Mouse (Mus musculus) thymus, postnatal 25 days (tissue): ENCODE results near the gene Erc2.

Experiments
- DNase-seq: peaks from one replicate; pipeline ENCODE4 v3.0.0; 2022

The Erc2 gene

DNA sequence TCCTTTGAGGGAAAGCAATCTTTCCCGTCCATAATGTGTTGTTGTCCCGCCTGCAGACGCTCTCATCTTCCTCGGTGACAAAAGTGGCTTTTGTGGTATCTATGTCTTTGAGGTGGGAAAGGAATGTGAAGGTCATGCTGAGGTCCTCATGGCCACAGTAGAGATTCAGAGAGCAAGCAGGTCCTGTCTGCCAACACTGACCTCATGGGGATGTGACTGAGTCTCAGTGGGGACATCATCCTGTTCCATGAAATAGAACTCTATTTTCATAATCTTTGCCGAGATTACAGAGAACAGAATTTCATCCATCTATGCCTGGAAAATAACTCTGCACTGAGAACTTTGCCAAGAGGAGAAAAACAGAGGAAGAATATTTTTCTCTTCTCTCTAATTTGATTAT lies 324.0 kb downstream of the Erc2 start:
- DNase-seq = no peak

GRCm38 (mm10) chr14:27948391-27948790 lies 326.2 kb downstream of the Erc2 start:
- DNase-seq = no peak

GRCm38 (mm10) chr14:27953814-27954213 lies 331.6 kb downstream of the Erc2 start:
- no peak for DNase-seq

GRCm38 (mm10) chr14:27956801-27957200 lies 334.6 kb downstream of the Erc2 start:
- no peak for DNase-seq

GRCm38 (mm10) chr14:27973701-27974100 lies 351.5 kb downstream of the Erc2 start:
- no peak for DNase-seq

GRCm38 (mm10) chr14:27975661-27976060 lies 353.4 kb downstream of the Erc2 start:
- no peak for DNase-seq

DNA sequence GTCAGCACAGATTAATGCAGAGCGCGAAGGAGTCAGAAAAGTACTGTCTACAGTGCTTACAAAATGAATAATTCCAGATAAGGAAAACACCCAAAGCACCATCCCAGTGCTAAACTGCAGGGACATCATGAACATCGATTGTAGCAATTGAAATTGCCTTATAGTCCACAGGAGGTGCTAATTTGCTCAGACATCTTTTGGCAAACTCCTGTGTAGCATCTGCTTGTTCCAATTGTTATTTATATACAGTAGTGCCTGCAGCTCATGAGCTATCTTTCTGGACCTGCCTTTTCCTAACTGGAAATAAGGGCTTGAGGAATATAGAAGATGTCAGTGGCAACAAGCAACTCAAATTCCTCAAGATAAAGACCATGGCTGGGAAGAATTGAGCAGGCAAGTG lies 362.5 kb downstream of the Erc2 start:
- DNase-seq = no peak

GRCm38 (mm10) chr14:27985201-27985600 lies 363.0 kb downstream of the Erc2 start:
- no peak for DNase-seq

DNA sequence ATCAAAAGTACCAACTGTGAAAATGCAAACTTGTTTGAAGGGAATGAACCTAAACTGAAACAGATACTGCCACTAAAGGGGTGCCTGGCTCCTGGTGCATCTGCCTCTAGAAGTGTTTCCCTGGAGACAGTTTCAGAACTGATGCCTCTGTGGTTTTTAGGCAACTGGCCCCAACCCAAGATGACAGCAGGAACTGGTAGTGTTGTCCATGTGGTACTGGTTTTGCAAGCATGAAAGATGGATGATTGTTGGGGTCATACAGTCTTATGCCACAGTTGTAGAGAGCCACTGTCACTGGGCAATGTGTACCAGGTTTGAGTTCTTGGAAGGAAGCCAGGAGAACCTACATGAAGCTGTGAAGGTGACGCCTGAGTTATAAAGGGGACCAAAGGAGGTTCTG lies 365.2 kb downstream of the Erc2 start:
- DNase-seq = no peak

DNA sequence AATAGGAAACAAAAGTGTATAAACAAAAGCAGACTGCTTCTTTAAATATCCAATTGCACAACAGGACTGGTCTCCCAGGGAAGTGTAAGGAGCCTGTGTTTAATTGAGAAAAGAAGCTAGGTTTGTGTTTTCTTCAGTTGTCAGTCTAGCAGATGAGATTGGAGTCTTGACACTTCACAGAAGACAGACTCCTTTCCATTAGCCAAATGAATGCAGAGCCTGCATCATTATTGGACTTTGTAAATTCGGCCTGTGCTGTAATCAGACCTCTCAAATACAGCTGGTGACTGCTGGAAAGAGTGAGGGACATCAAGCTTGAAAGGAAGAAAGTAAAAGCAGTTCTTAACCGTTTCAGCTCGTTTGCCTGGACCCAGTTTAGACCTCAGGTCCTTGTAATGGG lies 376.3 kb downstream of the Erc2 start:
- no peak for DNase-seq

DNA sequence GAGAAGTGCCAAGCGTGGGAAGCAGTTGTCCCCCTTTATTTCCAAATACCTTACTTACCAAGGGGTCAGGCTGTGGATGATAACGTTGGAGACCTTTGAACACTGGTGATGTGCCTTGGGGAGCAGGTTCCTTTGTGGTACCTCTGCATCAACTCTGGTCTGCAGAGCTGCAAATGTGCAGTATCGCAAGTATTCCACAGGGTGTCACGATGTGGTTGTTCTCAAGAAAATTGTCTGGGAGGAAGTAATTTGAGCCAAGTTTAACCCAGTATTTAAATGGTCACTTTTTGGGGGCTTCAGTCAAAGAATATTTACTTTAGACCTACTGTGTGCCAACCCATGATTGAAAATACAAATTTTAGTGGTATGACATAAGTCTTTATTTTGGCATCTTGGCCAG lies 381.8 kb downstream of the Erc2 start:
- DNase-seq = no peak

- DNase-seq = no peak
Measured at GRCm38 (mm10) chr14:28010536-28011280, 388.5 kb downstream of the Erc2 start.

DNA sequence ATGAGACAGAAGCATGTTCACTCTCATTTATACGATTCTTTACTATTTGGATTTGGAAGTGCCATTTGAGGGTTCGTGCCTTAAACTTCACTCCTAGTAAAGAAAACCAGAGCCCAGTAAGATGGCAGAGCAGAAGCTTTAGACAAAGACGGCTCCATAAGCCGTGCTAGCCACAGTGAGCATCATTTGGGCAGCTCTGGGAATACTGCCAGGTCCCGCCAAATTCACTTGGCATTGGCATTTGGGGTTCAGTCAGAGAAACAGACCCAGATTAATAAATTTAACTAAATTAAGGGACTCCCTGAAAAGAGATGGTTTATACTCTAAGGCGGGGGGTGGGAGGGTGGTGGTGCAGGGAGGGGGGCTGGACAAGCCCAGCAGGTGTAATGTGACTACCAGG lies 401.0 kb downstream of the Erc2 start:
- no peak for DNase-seq

GRCm38 (mm10) chr14:28030870-28031269 lies 408.6 kb downstream of the Erc2 start:
- no peak for DNase-seq

GRCm38 (mm10) chr14:28035013-28035412 lies 412.8 kb downstream of the Erc2 start:
- DNase-seq = no peak

- no peak for DNase-seq
Measured at GRCm38 (mm10) chr14:28043095-28043494, 420.9 kb downstream of the Erc2 start.

DNA sequence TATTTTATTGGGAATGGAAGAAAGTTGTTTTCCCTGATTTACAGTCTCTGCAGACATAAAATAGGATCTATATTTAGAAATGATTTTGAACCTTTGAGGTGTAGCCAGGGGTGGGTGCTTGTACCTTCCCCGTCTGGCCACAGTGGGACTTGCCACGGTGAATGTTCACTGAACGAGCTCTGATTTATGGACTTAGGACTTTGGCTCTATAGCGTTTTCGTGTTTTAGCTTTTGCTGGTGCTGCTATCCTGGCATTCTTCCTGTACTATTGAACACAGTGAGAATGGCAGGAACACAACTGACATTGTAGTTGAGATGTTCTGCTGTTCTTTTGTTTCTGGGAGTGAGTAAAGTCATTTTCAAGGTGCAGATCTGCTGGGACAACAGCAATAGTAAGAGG lies 429.4 kb downstream of the Erc2 start:
- DNase-seq = no peak

- DNase-seq = no peak
Measured at GRCm38 (mm10) chr14:28057159-28057884, 435.1 kb downstream of the Erc2 start.

- no peak for DNase-seq
Measured at GRCm38 (mm10) chr14:28057885-28058860, 435.9 kb downstream of the Erc2 start.

DNA sequence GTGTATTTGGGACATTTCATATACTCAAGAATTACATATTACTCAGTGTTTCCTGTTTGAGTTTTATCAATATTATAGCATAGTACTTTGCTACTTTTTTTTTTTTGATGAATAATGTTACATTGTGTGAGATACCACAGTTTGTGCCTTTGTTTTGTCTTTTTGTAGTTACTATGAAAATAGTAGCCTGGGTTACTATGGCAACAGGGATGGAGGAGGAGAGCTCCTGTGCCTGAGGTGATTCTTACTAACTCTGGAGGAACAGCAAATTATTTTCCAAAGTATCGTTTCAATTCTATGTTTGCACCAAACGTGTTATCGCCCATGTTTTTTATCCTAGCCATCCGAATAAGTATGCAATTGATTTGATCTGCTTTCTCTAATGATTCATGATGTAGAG lies 438.7 kb downstream of the Erc2 start:
- DNase-seq = no peak

DNA sequence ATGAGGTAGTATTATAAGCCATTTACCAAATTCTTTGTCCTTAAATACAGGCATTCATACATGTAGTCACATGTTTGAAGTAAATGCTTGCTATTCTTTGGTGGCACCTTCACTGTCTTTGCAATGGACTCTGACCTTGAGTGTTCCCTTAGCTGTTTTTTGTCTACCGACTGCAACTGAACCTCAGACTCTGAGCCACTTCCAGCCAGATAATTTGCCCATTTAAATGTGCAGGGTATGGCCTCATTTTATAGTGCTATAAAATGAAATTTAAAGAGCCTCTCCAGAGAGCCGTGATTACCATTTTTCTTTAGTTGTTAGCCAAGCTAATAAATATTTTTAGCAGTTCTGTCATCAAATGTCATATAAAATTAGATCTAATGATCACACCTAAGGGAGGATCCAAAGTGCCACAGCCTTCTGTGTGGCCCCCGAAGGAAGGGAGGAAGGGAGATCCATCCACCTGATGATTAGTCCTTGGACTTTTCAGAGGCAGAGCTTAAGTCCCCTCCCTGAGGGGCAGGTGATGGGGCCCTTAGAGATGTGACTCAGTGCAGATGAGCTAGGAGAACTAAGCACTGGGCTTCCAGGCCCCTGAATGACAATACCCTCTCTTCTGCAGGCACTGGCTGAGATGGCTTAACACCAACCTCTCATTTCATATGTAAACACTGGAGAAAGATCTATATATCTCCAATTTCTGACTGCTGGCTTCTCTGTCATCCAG lies 439.6 kb downstream of the Erc2 start:
- no peak for DNase-seq

DNA sequence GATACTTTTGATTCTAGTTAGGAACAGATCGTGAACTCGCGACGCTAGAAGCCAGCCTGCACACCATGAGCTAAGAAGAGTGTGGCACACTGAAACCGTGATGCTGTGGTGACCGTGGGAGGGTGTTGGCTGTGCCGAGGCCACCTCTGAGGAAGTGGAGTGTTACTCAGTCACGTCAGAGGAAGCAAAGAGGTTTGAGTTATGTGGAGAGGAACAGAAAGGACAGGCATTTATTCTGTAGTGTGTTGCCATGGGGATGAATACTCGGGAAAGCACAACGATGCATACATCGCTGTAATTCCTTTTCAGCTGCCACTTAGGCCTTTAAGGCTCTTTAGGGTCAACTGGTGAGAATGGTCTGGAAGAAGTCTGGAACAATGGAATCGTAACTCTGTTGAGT lies 445.8 kb downstream of the Erc2 start:
- DNase-seq = no peak

DNA sequence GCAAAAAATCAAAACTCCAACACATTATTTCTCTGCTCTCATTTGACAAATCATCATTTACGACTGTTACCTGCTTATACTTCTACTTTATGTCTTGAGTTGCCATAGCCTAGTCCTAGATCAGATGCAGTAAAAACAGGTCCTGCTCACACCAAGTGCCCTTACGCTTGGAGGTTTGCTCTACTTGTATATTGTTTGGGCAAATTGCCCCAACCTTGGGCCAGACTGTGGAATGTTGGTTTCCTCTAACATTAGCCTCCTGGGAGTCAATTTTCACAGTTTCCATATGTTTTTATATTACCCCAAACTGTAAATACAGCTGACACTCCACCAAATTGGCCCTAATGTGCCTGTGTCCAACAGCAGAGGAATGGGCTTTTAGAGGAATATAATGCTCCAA lies 447.6 kb downstream of the Erc2 start:
- DNase-seq = no peak
